Mouse (Mus musculus) kidney, adult 2 months (tissue): ENCODE measurements around the gene Pou1f1. TPM values are rescaled to one million over a fixed set of nuclear protein-coding genes. Genes with fewer than 3 reads are reported as not detected.

Source experiments
- DNase-seq: peaks from one replicate; pipeline ENCODE4 v3.0.0; 2021
- H3K27ac ChIP-seq: fragments of 200-500 bp; 2 replicates; pipeline ENCODE4 v1.5.1; 2012; ENCODE audit warnings: low read depth, low read length, control low read depth, inconsistent platforms; ENCODE audit not compliant: insufficient read depth
- H3K27me3 ChIP-seq: fragments of 200-500 bp; replicated peaks from 2 replicates; pipeline ENCODE4 v1.6.1; 2012; ENCODE audit warnings: mild to moderate bottlenecking, moderate library complexity, low read length, inconsistent platforms; ENCODE audit not compliant: control insufficient read depth, insufficient read depth
- H3K36me3 ChIP-seq: fragments of 200-500 bp; 2 replicates; pipeline ENCODE4 v1.6.1; 2012; ENCODE audit warnings: mild to moderate bottlenecking, moderate library complexity, low read length, inconsistent platforms; ENCODE audit not compliant: control insufficient read depth, insufficient read depth
- H3K4me1 ChIP-seq: fragments of 200-500 bp; 2 replicates; pipeline ENCODE4 v1.6.1; 2011; ENCODE audit warnings: low read length; ENCODE audit not compliant: control insufficient read depth, insufficient read depth
- H3K4me3 ChIP-seq: fragments of 200-500 bp; 2 replicates; pipeline ENCODE4 v1.5.1; 2011; ENCODE audit warnings: mild to moderate bottlenecking, low read depth, low read length, control low read depth; ENCODE audit not compliant: insufficient read depth
- CTCF ChIP-seq: fragments of 200-500 bp; conservative IDR thresholded peaks from 2 replicates; pipeline ENCODE4 v1.5.1; 2011; ENCODE audit warnings: low read depth, mild to moderate bottlenecking, control low read depth, low read length, moderate library complexity, mixed read lengths; ENCODE audit not compliant: insufficient read depth, insufficient read length
- POLR2A ChIP-seq: fragments of 200-500 bp; IDR thresholded peaks from one replicate; pipeline ENCODE4 v1.6.1; 2011; ENCODE audit warnings: low read depth, low read length, control low read depth
- WGBS: fragments of 180-500 bp; shearing (Covaris S2); methylation state at CpG from one replicate; pipeline ENCODE4 v1.1.7; 2018; 5-methylcytosine and 5-hydroxymethylcytosine counted together
- polyA plus RNA-seq: library from polyadenylated mRNA; depleted of rRNA; stranded (reverse); fragments of >200 nt; gene quantifications from 2 replicates; pipeline ENCODE4 v1.2.3, GENCODE M21; 2012

Pou1f1 gene
- polyA plus RNA-seq, 1 experiment: not detected

- no peak for DNase-seq
- Histone ChIP-seq H3K27ac (no peak overlapping the region), H3K36me3 (no peaks in the 10 kb centered on the region), H3K4me1 (no peaks in the 10 kb centered on the region), H3K27me3 (no peaks in the 10 kb centered on the region), H3K4me3 (no peak overlapping the region)
- 92% methylated on average over 2 of the region's 2 CpGs for WGBS
- TF ChIP-seq CTCF: no peak
- TF ChIP-seq POLR2A: no peak
Observed at GRCm38 (mm10) chr16:65526004-65526403, 5.7 kb downstream of the Pou1f1 start.

DNA sequence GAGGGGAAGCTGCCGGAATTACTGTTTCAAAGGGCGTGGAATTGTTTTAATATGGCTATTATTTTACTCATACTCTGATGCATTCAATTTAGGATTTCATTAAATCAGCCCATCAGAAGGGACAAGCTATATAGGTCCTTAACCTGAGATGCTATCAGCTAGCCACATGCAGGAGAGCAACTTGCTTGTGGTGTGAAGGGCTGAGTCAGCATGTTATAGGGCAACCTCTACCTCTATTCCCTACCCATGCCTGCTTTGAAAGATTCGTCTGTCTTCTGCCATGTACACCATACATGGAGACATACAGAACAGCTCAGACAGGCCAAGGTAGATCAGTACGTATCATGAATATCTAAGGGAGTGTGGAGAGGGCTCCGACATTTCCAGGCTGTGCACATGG is 6.4 kb downstream of the Pou1f1 start:
- Histone ChIP-seq H3K36me3 (no peaks in the 10 kb centered on the region), H3K4me1 (no peaks in the 10 kb centered on the region), H3K27ac (no peak overlapping the region), H3K27me3 (no peaks in the 10 kb centered on the region), H3K4me3 (no peak overlapping the region)
- TF ChIP-seq POLR2A (no peak), CTCF (no peak)
- DNase-seq: no peak
- WGBS: 86% methylated on average over 5 of the region's 5 CpGs

GRCm38 (mm10) chr16:65529589-65529988 is 9.3 kb downstream of the Pou1f1 start:
- no peaks in the 10 kb centered on the region for H3K27me3 ChIP-seq

GRCm38 (mm10) chr16:65531663-65532062 is 11.4 kb downstream of the Pou1f1 start:
- Histone ChIP-seq H3K4me1 (no peaks in the 10 kb centered on the region), H3K27ac (no peak overlapping the region), H3K27me3 (no peaks in the 10 kb centered on the region), H3K36me3 (no peaks in the 10 kb centered on the region), H3K4me3 (no peak overlapping the region)
- DNase-seq: no peak
- TF ChIP-seq CTCF: no peak
- no peak for TF ChIP-seq POLR2A
- 65% methylated on average over 8 of the region's 8 CpGs for WGBS

More at GRCm38 (mm10) chr16:65529589-65529988, 9.3 kb downstream of the Pou1f1 start:
- 20% methylated on average over 5 of the region's 5 CpGs for WGBS
- no peaks in the 10 kb centered on the region for H3K4me1 ChIP-seq
- H3K27ac ChIP-seq: no peak overlapping the region
- TF ChIP-seq POLR2A (no peak), CTCF (no peak)
- DNase-seq: no peak
- no peak overlapping the region for H3K4me3 ChIP-seq
- H3K36me3 ChIP-seq: no peaks in the 10 kb centered on the region

DNA sequence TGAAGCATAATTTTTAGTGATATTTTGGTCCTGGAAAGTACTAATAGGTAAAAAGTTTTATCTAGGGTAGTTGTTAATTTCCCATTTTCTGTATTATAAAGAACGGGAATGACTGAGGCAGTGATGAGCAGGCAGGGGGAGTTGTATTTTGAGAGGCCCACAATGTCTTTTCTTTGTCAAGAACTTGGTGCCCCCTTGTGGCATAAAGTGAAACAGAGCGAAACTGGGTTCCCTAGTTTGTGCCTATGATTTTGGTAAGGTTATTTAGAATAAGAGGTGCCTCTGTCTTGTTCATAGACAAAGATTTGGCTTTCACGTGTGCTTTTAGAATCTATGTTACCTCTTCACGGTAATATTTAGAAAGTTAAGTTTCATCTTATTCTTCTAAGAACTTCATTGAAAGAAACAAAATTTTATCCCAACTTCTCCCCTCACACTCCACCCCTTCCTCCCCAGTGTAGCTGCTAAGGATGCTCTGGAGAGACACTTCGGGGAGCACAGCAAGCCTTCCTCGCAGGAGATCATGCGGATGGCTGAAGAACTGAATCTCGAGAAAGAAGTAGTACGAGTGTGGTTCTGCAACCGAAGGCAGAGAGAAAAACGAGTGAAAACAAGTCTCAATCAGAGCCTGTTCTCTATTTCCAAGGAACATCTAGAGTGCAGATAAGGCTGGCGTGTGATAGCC is 13.1 kb downstream of the Pou1f1 start:
- no peaks in the 10 kb centered on the region; the same call in 1 of the 2 replicates for H3K36me3 ChIP-seq
- H3K4me3 ChIP-seq: no peak overlapping the region
- WGBS: 40% methylated on average over 12 of the region's 12 CpGs
- no peak for TF ChIP-seq POLR2A
- 0 out of 2 replicates have a peak, but pooled peaks have one; percentile 10 for TF ChIP-seq CTCF
- no peaks in the 10 kb centered on the region for H3K27me3 ChIP-seq
- no peak overlapping the region for H3K27ac ChIP-seq
- no peaks in the 10 kb centered on the region for H3K4me1 ChIP-seq
- peak; percentile 25 for DNase-seq

DNA sequence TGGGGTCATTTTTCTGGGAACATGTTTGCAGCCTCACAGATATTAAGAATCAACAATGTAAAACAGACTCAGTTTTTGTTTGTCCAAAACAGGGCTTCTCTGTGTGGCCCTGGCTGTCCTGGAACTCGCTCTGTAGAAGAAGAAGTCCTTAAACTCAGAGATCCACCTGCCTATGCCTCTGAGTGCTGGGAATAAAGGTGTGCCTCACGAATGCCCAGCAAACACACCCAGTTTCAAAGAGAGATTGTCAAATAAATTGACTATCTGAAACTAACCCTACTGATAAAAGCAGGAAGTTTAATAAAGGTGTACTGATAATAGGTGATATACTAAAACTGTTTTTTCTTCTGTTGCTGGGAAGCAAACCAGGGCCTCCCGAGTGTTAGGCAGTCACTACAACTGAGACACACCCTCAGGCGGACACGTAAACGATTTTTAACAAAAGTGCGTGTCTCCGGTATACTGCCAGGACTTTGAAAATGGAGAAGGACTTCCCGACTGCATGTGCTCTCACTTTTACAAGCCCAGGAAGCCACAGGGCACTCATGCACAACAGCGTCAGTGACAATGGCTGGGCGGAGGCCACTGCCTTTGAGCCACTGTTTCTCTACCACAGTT is 23.5 kb downstream of the Pou1f1 start:
- Histone ChIP-seq H3K27me3 (no peaks in the 10 kb centered on the region), H3K36me3 (peaks cover 11% of the 10 kb centered on the region), H3K4me1 (no peaks in the 10 kb centered on the region), H3K4me3 (no peak overlapping the region), H3K27ac (no peak overlapping the region)
- TF ChIP-seq POLR2A (no peak), CTCF (no peak)
- WGBS: 78% methylated on average over 11 of the region's 11 CpGs
- no peak for DNase-seq

GRCm38 (mm10) chr16:65548960-65549359 is 28.6 kb downstream of the Pou1f1 start:
- no peak overlapping the region for H3K4me3 ChIP-seq
- peaks cover 3% of the 10 kb centered on the region for H3K36me3 ChIP-seq
- H3K4me1 ChIP-seq: peaks cover under 1% of the 10 kb centered on the region; the same call in 1 of the 2 replicates
- no peak for DNase-seq
- H3K27me3 ChIP-seq: no peaks in the 10 kb centered on the region
- no peak overlapping the region for H3K27ac ChIP-seq
- 87% methylated on average over 7 of the region's 7 CpGs for WGBS
- TF ChIP-seq POLR2A (no peak), CTCF (no peak)
